Mouse (Mus musculus) neural tube, embryonic 14.5 days (tissue): Measurements from ENCODE around the gene Thrb. TPM values are rescaled to one million over a fixed set of nuclear protein-coding genes. Genes with fewer than 3 reads are reported as not detected.

ENCODE experiments used
- ATAC-seq: fragments of 200-750 bp; cut with Nextera tagmentation; 2 replicates; pipeline ENCODE4 v1.8.0; 2017; ENCODE audit warnings: low read depth, mild to moderate bottlenecking, moderate TSS enrichment, moderate library complexity
- H3K27ac ChIP-seq: fragments of 300-500 bp; sonication (generic); 2 replicates; pipeline ENCODE4 v1.5.1; 2014; ENCODE audit warnings: low read depth, mild to moderate bottlenecking, control low read depth, low read length, moderate library complexity, mixed read lengths
- H3K27me3 ChIP-seq: fragments of 300-500 bp; sonication (generic); 2 replicates; pipeline ENCODE4 v1.6.1; 2014; ENCODE audit warnings: low read length; ENCODE audit not compliant: control insufficient read depth, insufficient read depth
- H3K36me3 ChIP-seq: fragments of 300-500 bp; sonication (generic); 2 replicates; pipeline ENCODE4 v1.6.1; 2014; ENCODE audit warnings: low read length, mixed read lengths; ENCODE audit not compliant: control insufficient read depth, insufficient read depth
- H3K4me1 ChIP-seq: fragments of 300-500 bp; sonication (generic); 2 replicates; pipeline ENCODE4 v1.6.1; 2014; ENCODE audit warnings: low read length; ENCODE audit not compliant: control insufficient read depth, insufficient read depth
- H3K4me2 ChIP-seq: fragments of 300-500 bp; sonication (generic); 2 replicates; pipeline ENCODE4 v1.6.1; 2014; ENCODE audit warnings: mild to moderate bottlenecking, low read depth, low read length, control low read depth
- H3K4me3 ChIP-seq: fragments of 300-500 bp; sonication (generic); 2 replicates; pipeline ENCODE4 v1.5.1; 2014; ENCODE audit warnings: low read depth, low read length, control low read depth, mixed read lengths
- H3K9ac ChIP-seq: fragments of 300-500 bp; sonication (generic); replicated peaks from 2 replicates; pipeline ENCODE4 v1.6.1; 2014; ENCODE audit warnings: low read depth, mild to moderate bottlenecking, control low read depth, low read length, mixed read lengths
- H3K9me3 ChIP-seq: fragments of 300-500 bp; sonication (generic); 2 replicates; pipeline ENCODE4 v1.6.1; 2016; ENCODE audit warnings: low read length; ENCODE audit not compliant: control insufficient read depth
- WGBS: fragments of 180-500 bp; shearing (Covaris S2); extraction: QIAGEN DNeasy Blood & Tissue Kit; methylation state at CpG from one replicate; pipeline ENCODE4 v1.1.7; 2014; 5-methylcytosine and 5-hydroxymethylcytosine counted together
- polyA plus RNA-seq: library from polyadenylated mRNA; unstranded; fragments of >200 nt; fragmentation: Nextera tagmentation; extraction: Ambion mirVana; gene quantifications from 2 replicates; pipeline ENCODE4 v1.2.1, GENCODE M21; 2014

Thrb gene
- polyA plus RNA-seq, 1 experiment from 2014 or later: 1.7 TPM

- whole genome bisulfite sequencing: 81% methylated on average over 2 of the region's 2 CpGs
- no peak overlapping the region for H3K9ac ChIP-seq
- no peaks in the 10 kb centered on the region for H3K9me3 ChIP-seq
- H3K27ac ChIP-seq: no peak overlapping the region
- H3K4me2 ChIP-seq: no peak overlapping the region
- H3K4me3 ChIP-seq: no peak overlapping the region
- no peak for ATAC-seq
- H3K27me3 ChIP-seq: no peaks in the 10 kb centered on the region
- H3K4me1 ChIP-seq: no peaks in the 10 kb centered on the region
- no peaks in the 10 kb centered on the region for H3K36me3 ChIP-seq
Observed at GRCm38 (mm10) chr14:17743713-17744158, 83.7 kb downstream of the Thrb start.

GRCm38 (mm10) chr14:17747922-17748321, 87.9 kb downstream of the Thrb start:
- H3K9ac ChIP-seq: no peak overlapping the region
- H3K4me3 ChIP-seq: no peak overlapping the region
- H3K4me1 ChIP-seq: no peaks in the 10 kb centered on the region
- H3K36me3 ChIP-seq: no peaks in the 10 kb centered on the region
- H3K4me2 ChIP-seq: no peak overlapping the region
- H3K27me3 ChIP-seq: no peaks in the 10 kb centered on the region
- WGBS: 85% methylated on average over 3 of the region's 3 CpGs
- no peak overlapping the region for H3K27ac ChIP-seq
- no peaks in the 10 kb centered on the region for H3K9me3 ChIP-seq
- no peak for ATAC-seq

- Histone ChIP-seq H3K4me1 (no peaks in the 10 kb centered on the region), H3K4me3 (no peak overlapping the region), H3K4me2 (no peak overlapping the region), H3K36me3 (no peaks in the 10 kb centered on the region), H3K27me3 (no peaks in the 10 kb centered on the region), H3K9me3 (no peaks in the 10 kb centered on the region), H3K27ac (no peak overlapping the region), H3K9ac (no peak overlapping the region)
- no peak for ATAC-seq
Observed at GRCm38 (mm10) chr14:17748945-17749344, 88.9 kb downstream of the Thrb start.

GRCm38 (mm10) chr14:17751911-17752310, 91.8 kb downstream of the Thrb start:
- Histone ChIP-seq H3K4me3 (no peak overlapping the region), H3K4me1 (no peaks in the 10 kb centered on the region), H3K36me3 (no peaks in the 10 kb centered on the region), H3K4me2 (no peak overlapping the region), H3K27ac (no peak overlapping the region), H3K9ac (no peak overlapping the region), H3K27me3 (no peaks in the 10 kb centered on the region), H3K9me3 (no peaks in the 10 kb centered on the region)
- no peak for ATAC-seq
- WGBS: 86% methylated on average over 1 of the region's 1 CpGs

- Histone ChIP-seq H3K27ac (no peak overlapping the region), H3K27me3 (no peaks in the 10 kb centered on the region), H3K9me3 (no peaks in the 10 kb centered on the region), H3K4me1 (no peaks in the 10 kb centered on the region), H3K36me3 (no peaks in the 10 kb centered on the region), H3K4me2 (no peak overlapping the region), H3K4me3 (no peak overlapping the region), H3K9ac (no peak overlapping the region)
- no peak for ATAC-seq
- 98% methylated on average over 1 of the region's 1 CpGs for WGBS
Observed at GRCm38 (mm10) chr14:17753429-17753828, 93.4 kb downstream of the Thrb start.

- no peaks in the 10 kb centered on the region for H3K4me1 ChIP-seq
- H3K27me3 ChIP-seq: no peaks in the 10 kb centered on the region
- no peak for ATAC-seq
Observed at GRCm38 (mm10) chr14:17756732-17757131, 96.7 kb downstream of the Thrb start.

GRCm38 (mm10) chr14:17767987-17768386, 107.9 kb downstream of the Thrb start:
- WGBS: 66% methylated on average over 2 of the region's 2 CpGs
- Histone ChIP-seq H3K27me3 (no peaks in the 10 kb centered on the region), H3K9me3 (no peaks in the 10 kb centered on the region)

More at GRCm38 (mm10) chr14:17756732-17757131, 96.7 kb downstream of the Thrb start:
- H3K9me3 ChIP-seq: no peaks in the 10 kb centered on the region
- no peak overlapping the region for H3K9ac ChIP-seq
- H3K27ac ChIP-seq: no peak overlapping the region
- H3K4me3 ChIP-seq: no peak overlapping the region
- H3K36me3 ChIP-seq: no peaks in the 10 kb centered on the region
- no peak overlapping the region for H3K4me2 ChIP-seq

GRCm38 (mm10) chr14:17774404-17774803, 114.3 kb downstream of the Thrb start:
- H3K4me3 ChIP-seq: no peak overlapping the region
- no peak overlapping the region for H3K4me2 ChIP-seq
- no peak overlapping the region for H3K27ac ChIP-seq
- no peaks in the 10 kb centered on the region for H3K36me3 ChIP-seq
- no peaks in the 10 kb centered on the region for H3K4me1 ChIP-seq
- no peak for ATAC-seq
- no peak overlapping the region for H3K9ac ChIP-seq
- 82% methylated on average over 2 of the region's 2 CpGs for WGBS
- H3K27me3 ChIP-seq: no peaks in the 10 kb centered on the region
- H3K9me3 ChIP-seq: no peaks in the 10 kb centered on the region

More at GRCm38 (mm10) chr14:17767987-17768386, 107.9 kb downstream of the Thrb start:
- H3K4me2 ChIP-seq: no peak overlapping the region
- no peak overlapping the region for H3K27ac ChIP-seq
- ATAC-seq: no peak
- no peaks in the 10 kb centered on the region for H3K36me3 ChIP-seq
- H3K9ac ChIP-seq: no peak overlapping the region
- H3K4me1 ChIP-seq: no peaks in the 10 kb centered on the region
- no peak overlapping the region for H3K4me3 ChIP-seq

GRCm38 (mm10) chr14:17781921-17782320, 121.9 kb downstream of the Thrb start:
- Histone ChIP-seq H3K27ac (no peak overlapping the region), H3K4me3 (no peak overlapping the region), H3K9me3 (no peaks in the 10 kb centered on the region), H3K4me1 (no peaks in the 10 kb centered on the region), H3K4me2 (no peak overlapping the region), H3K9ac (no peak overlapping the region), H3K27me3 (no peaks in the 10 kb centered on the region), H3K36me3 (no peaks in the 10 kb centered on the region)
- no peak for ATAC-seq
- 46% methylated on average over 4 of the region's 4 CpGs for WGBS
